Mouse (Mus musculus) cerebellum, adult (tissue): Measurements from ENCODE around the gene B130006D01Rik.
"Not testable (repeated sequence)": the region's sequence is repeated elsewhere in the genome, so short reads cannot be mapped to it uniquely, and the experiment has no call there.

Experiments used
- ATAC-seq: cut with Nextera tagmentation; 2 replicates; pipeline ENCODE4 v1.9.2; 2017; ENCODE audit warnings: mild to moderate bottlenecking, moderate library complexity, mixed read lengths; ENCODE audit not compliant: insufficient number of reproducible peaks, low FRiP score, low TSS enrichment

Gene B130006D01Rik

DNA sequence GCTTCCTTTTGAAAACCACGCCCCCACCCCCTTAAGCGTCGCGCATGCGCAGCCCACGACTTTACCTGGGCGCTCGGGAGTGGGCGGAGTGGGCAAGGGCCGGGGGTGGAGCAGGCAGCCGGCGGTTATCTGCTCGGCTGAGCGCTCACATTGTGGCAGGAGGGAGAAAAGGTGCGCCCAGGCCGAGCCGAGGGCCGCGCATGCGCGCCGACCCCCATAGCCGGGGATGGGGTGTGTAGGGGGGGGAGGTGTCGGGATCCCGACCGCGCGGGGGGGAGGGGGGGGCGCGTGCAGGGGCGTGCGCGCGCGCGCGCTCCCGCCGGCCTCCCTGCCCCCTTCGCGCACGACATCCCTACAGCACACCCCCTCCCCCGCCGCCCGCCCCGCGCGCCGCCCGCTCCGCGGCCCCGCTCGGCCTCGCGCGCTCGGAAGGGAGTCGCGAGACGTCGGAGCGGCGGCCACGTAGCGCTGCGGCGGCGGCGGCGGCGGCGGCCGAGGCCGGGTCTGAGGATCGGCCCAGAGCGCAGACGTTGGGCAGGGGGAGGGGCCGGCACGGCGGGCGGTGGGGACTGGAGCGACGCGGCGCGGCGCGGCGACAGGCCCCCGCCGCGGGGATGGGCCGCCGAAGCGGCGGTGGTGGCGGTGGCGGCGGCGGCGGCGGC, 10.7 kb upstream of the B130006D01Rik start, which contains the start of gene Zfp652:
Gene Zfp652 (plus strand): TSS at position 111 of the 662 bp plus-strand sequence.
- ATAC-seq: peak; percentile 94

DNA sequence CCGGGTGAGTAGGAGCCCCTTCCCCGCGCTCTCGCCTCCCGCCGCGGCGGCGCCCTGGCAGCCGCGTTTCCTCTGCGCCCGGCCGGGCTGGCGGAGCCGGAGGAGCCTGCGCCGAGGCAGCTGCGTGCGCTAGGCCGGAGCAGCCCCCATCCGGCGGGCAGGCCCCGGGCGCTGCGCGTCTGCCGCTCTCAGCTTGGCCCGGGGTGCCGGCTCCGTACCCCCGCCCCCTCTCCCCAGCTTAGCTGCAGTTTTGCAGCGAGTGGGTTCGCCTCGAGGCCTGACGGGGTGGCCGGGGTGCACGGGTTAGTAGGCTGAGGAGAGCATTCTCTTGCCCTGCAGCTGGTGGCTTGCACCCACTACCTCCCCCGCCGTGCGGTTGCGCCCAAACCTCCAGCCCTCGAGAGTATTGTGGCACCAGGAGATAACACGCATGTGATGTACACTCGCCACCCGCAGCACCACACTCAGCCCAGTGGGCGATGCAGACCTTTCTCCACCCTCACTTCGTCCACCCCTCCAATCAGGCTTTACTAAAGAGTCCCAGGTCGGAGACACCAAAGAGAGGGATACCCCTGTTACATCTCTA, 10.1 kb upstream of the B130006D01Rik start:
- peak; percentile 49; the same call in 1 of the 2 replicates for ATAC-seq

DNA sequence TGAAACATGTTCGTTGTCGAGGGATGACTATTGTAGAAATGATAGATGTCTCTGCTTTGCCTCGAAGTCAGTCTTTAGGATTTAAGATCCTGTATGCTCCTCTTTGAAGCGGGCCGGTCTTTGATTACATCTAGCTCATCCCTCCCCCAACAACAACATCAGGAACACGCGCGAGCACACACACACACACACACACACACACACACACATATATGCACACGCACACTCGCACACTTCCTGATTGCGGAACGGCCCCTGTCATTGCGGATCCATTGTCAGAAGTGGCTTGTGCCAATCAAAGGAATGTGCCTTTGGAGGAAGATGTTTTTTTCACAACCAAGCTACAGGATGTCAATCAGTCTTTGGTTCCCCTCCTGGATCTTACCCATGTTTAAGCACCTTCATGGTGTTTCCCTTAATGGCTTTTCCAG, 9.6 kb upstream of the B130006D01Rik start:
- no peak for ATAC-seq

DNA sequence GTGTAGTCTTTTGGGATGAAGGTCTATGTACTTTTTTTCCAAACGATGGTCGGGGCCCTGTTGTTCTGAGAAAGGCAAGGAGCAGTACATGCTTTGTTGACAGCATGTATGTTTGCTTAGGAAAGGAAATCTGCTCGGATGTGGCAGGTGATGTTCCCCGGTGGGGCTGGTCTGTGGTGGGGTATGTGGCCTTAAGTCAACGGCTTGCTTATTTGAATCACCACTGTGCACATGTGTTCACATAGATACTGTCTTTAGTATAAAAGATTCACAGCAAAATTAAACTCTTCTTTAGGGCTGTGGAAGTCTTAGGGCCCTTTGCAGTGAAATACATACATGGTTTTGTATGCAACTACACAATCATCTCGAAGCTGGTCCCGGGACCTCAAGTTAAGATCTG, 9.0 kb upstream of the B130006D01Rik start:
- ATAC-seq: no peak

DNA sequence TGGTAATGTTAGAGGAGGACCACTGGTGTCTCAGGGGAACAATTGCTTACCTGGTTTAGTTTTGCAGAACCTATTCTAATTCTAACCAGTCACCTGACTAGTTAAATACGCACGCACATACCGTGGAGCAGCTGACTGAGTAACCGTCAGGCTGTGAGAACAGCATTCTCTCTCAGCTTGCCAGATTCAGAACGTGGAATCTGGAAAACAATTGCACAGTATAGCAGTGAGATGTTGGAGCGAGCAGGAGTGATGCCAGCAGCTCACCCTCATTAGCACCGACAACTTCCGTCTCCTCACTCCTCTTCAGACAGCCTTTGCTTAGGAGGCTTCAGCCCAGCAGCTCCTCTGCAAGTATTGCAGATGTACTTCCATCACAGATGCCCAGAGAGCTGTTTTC, 7.3 kb upstream of the B130006D01Rik start:
- no peak for ATAC-seq

DNA sequence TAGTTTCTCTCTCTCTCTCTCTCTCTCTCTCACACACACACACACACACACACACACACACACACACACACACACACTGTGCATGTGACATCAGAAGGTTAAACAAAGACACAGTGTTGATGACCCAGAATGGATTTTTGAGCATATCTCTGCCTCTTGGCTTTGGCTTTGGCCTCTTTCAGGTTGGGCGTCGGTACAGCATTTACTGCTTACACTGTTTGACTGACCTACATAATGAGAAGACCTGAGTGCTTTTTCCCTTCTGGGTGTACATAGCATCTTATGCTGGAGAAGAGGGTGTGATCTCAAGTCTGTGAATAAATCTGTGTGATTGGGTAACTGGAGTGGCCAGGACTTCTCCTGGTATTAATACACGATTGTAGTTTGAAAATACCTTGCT, 4.0 kb upstream of the B130006D01Rik start:
- ATAC-seq: no peak

DNA sequence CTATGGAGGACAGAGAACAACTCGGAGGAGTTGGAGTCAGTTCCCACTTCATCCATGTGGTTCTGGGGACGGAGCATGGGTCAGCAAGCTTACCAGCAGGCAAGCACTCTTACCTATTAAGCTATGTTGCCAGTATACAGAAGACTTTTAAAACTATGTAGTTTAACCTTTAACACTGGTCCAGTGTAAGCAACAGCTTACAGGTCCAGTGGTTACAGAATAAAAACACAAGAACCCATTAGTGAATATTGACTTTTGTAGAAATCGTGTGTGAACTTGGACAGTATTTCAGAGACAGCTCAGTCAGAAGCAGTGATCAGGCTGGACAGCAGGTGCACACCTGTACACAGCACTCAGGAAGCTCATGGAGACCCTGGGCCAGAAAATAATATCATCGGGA, 1.1 kb downstream of the B130006D01Rik start:
- no peak for ATAC-seq

DNA sequence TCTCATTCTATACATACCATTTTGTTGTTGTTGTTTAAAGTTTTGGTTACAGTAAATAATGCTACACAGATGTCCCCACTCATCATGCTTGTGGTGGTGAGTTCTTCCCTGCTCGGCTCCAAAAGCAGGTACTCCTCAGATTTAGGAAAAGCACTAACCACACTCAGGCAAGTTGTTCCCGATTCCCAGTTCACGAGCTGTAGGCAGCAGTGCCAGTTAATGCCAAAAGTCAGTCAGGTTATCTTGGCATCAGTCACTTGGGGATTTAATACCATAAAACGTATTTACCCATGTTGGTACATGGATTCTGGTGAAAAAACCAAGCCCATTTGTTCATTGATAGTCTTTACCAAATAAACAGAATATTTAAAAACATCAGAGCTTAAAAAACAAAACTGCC, 2.8 kb downstream of the B130006D01Rik start:
- no peak for ATAC-seq

DNA sequence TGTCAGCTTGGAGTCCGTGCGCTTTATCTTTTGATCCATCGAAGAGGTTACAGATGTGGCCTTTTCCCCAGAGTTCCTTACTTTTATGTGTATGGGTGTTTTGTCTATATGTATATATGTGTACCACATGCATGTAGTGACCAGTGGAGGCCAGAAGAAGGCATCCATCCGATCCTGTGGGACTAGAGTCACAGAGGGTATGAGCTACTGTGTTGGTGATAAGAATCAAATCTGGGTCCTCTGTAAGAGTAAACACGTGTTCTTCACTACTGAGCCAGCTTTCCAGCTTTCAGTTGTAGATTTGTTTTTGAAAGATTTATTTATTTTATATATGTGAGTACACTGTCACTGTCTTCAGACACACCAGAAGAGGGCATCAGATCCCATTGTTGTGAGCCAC, 4.6 kb downstream of the B130006D01Rik start:
- no peak for ATAC-seq

DNA sequence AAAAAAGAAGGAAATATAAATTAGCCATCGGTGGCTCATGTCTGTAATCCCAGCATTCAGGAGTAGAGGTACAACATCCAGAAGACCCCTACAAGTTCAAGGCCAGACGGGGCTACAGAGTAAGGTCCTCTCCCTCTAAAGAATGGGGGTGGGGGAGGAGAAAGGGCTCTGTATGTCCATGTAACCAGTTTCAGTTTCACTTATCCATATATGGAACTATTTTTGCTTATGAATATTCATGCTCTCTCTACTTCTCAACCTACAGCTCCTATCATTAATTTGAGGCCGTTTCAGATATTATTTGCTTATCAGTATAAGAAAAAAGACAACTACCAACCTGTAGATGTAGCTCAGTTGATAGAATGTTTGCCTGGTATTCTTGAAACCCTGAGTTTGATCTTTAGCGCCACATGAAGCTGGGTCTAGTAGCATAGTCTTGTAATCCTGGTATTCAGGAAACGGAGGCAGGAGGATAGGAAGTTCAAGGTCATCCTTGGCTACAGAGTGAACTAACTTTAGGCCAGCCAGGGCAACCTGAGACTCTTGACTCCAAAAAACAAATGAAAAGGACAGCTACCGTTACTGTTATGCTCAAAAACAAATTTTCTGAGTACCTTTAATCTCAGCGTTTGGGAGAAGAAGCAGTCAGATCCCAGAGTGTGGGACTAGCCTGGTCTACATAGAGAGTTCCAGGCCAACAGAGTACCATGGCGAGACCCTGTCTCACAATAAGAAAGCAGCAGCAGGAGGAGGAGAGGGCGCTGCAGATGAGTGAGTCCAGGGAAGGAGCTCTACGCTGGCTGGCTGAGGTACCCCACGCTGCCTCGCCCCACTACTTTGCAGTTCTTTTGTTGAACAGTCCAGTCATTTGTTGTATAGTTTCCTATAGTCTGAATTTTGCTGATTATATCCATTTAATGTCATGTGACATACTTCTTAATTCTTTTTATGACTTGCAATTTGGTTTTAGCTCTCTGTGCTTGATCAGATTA, 5.8 kb downstream of the B130006D01Rik start:
- no peak for ATAC-seq

DNA sequence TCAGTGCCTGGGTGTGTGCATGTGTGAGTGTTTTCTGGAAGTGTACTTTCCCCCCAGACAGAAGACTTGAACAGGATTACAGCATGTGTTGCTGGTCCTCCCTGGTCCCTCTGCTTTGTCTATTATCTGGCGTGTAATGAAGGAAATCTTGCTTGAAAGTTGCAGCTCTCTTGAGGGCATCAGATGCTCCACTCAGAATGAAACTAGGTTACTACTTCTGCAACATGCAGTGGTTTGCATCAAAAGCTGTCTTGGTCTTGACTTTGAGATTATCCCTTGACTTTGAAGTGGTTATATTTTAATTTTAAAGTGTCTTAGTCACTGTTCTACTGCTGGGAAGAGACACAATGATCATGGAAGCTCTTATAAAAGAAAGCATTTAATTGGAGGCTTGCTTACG, 11.1 kb downstream of the B130006D01Rik start:
- ATAC-seq: no peak

DNA sequence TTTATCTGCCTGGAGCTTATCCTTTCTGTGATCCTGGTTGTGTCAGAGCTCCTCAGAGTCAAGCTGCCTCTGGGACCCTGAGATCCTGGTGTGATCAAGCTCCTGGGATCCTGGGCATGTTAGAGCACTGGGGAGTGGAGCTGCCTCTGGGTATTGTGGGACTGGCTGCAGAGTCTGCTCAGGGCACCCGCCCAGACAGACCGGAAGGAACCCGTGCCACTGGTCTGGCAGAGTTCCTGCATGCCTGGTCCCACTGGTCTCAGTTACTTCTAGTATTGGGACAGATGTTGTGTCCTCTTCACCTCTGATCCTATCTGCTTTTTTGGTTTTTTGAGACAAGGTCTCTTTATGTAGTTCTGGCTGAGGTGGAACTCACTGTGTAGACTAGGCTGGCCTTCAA, 14.4 kb downstream of the B130006D01Rik start:
- no peak for ATAC-seq

DNA sequence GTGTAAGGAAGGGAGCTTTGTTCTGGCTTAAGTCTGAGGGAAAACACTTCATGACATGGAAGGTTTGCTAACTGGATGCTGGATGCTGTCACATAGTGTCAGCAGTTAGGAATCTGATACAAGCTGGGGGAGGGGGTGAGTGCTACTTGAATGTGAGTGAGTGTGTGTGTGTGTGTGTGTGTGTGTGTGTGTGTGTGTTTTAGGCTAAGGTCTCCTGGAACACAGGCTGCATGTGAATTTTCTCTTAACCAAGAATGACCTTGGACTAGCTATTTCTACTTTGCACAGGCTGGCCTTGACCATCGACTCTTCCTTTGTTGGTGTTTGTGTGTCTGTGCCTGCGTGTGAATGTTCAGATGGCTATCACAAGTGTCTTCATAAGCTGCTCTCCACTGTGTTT, 21.1 kb downstream of the B130006D01Rik start:
- no peak for ATAC-seq

DNA sequence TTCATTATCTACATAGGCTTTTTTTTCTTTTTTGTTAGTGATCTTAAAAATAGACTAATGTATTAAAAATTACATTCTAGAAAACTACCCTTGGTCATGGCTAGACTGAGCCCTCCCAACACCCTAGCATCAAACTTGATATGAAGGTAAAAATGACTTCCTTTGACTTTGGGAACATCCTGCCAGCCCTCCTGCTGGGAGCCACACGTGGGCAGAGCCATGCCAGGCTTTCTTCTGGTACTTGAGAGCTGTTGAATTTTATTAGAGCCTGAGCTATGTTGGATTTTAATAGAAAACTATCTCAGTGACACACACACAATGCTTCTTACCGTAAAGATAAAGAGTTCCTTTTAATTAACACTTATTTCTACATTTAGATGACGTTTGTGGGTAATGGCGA, 23.4 kb downstream of the B130006D01Rik start:
- ATAC-seq: no peak

DNA sequence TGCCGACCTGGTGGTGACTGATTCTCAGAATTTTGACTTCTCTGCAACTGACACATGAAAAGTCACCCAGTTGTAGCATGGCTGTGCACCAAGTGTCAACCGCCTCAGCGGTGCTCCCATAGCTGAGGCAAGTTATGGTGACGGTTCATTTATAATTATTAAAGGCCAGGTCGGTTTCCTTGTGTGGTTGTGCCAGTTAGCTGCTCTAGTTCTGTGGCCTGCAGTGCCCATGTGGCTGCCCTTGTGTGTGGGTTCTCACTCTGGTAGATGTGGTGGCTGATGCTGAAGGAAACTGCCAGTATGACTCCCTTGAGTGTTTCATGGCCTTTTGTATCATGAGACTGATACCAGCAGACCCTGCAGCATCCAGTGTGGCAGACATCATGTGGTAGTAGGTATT, 24.9 kb downstream of the B130006D01Rik start:
- no peak for ATAC-seq

DNA sequence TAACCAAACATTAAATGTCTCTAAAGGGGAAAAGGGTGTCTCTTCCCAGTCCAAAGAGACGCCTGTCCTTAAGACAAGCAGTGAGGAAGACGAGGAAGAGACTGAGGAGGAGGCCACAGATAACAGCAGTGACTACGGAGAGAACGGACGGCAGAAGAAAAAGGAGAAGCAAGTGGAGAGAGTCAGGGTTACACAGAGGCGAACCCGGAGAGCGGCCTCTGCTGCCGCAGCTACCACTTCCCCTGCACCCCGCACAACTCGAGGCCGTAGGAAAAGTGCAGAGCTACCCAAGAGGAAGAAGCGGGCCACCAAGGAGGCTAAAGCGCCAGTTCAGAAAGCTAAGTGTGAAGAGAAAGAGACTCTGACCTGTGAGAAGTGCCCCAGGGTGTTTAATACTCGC, 26.2 kb downstream of the B130006D01Rik start:
- ATAC-seq: no peak

DNA sequence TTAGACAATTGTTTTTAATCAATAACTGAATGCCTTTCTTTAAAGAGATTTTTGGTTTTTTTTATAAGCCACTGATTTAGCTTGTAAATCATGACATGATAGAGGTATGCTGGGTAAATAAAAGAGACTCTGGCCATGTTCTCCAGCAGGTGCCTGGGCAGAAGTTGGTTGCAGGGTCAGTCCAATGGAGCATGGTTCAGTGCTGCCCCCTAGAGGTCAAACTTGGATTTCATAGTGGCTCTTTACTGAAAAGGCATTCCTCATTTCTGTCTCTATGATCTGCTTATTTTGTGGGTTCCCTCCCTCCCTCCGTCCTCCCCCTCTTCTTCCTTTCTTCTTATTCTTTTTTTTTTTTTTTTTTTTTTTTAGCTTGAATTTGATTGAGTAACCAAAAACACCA, 27.6 kb downstream of the B130006D01Rik start:
- ATAC-seq: no peak

DNA sequence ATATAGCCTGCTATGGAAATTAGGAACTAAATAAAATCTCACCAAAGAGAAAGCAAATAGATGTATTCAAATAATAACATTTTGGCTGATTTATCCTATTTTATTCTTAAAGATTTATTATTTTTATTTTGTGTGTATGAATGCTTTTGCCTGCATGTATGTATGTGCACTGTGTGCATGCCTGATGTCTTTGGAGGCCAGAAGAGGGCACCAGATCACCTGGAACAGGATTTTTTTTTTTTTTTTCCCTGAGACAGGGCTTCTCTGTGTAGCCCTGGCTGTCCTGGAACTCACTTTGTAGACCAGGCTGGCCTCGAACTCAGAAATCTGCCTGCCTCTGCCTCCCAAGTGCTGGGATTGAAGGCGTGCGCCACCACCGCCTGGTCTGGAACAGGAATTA, 31.8 kb downstream of the B130006D01Rik start:
- not testable (repeated sequence) for ATAC-seq

DNA sequence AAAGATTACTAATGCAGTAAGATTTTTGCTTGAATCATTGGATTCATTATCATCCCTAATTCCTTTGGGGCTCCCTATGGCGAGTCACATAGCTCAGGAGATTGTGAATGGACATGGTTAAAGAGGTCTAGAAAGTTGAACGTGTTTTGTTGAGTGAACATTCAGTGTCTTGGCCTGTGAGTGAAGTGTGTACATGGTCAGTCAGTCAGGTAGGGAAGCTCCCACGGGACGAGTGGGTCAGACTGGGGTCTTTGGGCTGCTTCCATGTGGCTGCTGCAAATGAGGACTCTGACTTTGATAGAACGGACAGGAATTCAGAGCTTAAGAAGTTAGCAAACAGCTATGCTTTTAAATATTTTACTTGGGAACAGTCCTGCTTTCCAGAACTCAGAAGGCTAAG, 37.1 kb downstream of the B130006D01Rik start:
- no peak for ATAC-seq

DNA sequence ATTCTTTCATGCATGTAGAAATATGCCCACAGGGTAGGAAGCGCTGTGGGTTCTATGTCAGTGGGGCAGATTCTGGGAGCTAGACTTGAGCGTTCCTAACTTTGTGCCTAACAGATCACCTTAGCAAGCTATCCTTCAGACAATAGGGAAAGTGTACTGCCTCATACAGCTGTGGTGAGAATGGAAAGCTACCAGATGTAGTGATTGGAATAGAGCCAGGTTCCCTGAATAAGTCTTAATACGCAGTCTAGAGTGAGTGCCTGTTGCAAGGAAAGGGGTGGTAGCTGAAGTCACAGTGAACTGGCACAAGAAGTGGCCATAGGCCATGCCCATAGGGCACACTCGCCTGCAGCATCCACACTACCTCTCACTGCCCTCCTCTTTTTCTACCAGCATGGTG, 39.6 kb downstream of the B130006D01Rik start:
- ATAC-seq: no peak

DNA sequence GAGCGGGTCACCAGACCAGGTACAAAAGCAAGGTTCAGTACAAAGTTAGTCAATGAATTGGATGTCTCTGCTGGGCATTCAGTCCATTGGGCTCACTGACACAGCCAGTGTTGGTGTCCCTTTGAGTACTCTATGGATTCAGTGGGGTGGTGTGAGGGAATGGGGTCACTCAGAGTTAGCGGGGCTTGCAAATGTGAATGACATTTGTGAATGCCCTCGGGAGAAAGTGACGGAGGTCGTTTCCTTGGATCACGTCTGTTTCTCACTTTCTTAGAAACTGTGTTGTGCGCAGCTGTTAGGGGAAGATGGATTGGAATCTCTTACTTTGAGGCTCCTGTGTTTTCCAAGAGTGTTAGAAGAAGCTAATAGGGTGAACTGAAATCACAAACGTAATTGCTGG, 41.4 kb downstream of the B130006D01Rik start:
- ATAC-seq: no peak
